In the genomic region with DNA sequence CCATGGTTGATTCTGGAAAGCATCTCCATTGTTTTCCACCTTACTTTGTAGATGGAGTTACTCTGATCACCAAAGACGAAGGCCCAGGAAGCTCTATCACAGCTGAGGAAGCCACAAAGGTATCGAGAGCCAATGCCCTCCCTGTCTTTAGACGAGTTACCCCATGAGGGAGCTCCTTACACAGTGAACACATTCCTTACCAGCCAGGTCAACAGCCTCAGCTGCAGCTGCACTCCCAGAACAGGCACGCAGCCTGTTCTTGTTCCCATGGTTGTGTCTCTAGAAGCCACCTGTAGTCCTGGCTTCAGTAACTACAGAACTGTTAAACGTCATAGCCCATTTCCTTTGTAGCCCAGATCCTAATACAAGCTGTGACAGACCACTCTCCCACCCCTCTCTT, we compare ENCODE assay signal across 26 mouse cellular contexts.
DNase-seq lines count a peak whose midpoint lies in the region; ATAC-seq and TF ChIP-seq lines count a peak whose summit lies in the region.
"Had no signal": no experiment of that assay in that cellular context is flagged by ENCODE, and none has a peak within 500 bp of the region (broad histone marks: within the 10 kb centered on the region; RNA-seq: fewer than 3 reads in every experiment).

No protein-coding gene starts in this region.

- no peak overlapping the region for H3K4me3 ChIP-seq in hindbrain, postnatal 0 days (ENCODE audit: low read length)
- no peak overlapping the region for H3K4me3 ChIP-seq in hindbrain, embryonic 11.5 days (ENCODE audit: low read depth, low read length)
- H3K4me3 ChIP-seq in midbrain, postnatal 0 days (ENCODE audit: low read depth, low read length), result no peak overlapping the region
- no peak overlapping the region for H3K4me3 ChIP-seq in midbrain, embryonic 13.5 days (replicated peaks)
- no peak overlapping the region for H3K4me3 ChIP-seq in lung, embryonic 16.5 days (ENCODE audit: low read length)
- H3K4me3 ChIP-seq: embryonic facial prominence, embryonic 15.5 days; intestine, embryonic 15.5 days; midbrain, embryonic 12.5 days; neural tube, embryonic 12.5 days had no signal

- peak; percentile 30; the same call in 1 of the 2 replicates for TF ChIP-seq CTCF in hindbrain, postnatal 0 days (IDR thresholded peaks at IDR 0.05; ENCODE audit: low read depth)
- peak; percentile 20; the same call in 1 of the 2 replicates for TF ChIP-seq CTCF in midbrain, postnatal 0 days (IDR thresholded peaks at IDR 0.05)

- DNase-seq in hindbrain, postnatal 0 days (ENCODE audit: low spot score), result peak; percentile 29
- DNase-seq in hindbrain, embryonic 11.5 days (ENCODE audit: low spot score), result no peak
- DNase-seq in midbrain, postnatal 0 days (ENCODE audit: low spot score), result peak; percentile 42
- DNase-seq in layer of hippocampus, postnatal 36 days, result no peak
- DNase-seq in gastrocnemius, postnatal 25 days, result no peak
- DNase-seq: adrenal gland, adult 8-10 months; cerebellum, adult 8-10 months; cerebellum, postnatal 36 days; embryo, embryonic 11 days; kidney, adult 8-10 months; kidney, postnatal 4 days; layer of hippocampus, adult 9-11 months; left cerebral cortex, postnatal 4 days; liver, postnatal 0 days; right cerebral cortex, adult 18-20 months; right cerebral cortex, postnatal 4 days; thymus, postnatal 25 days had no signal

- no peaks in the 10 kb centered on the region for H3K27me3 ChIP-seq in hindbrain, postnatal 0 days (ENCODE audit: insufficient read depth, low read length)
- no peaks in the 10 kb centered on the region for H3K27me3 ChIP-seq in hindbrain, embryonic 11.5 days (ENCODE audit: control insufficient read depth, insufficient read depth, low read length)
- H3K27me3 ChIP-seq in midbrain, postnatal 0 days (ENCODE audit: insufficient read depth, low read length), result no peaks in the 10 kb centered on the region
- no peaks in the 10 kb centered on the region for H3K27me3 ChIP-seq in midbrain, embryonic 13.5 days
- no peaks in the 10 kb centered on the region for H3K27me3 ChIP-seq in lung, embryonic 16.5 days (ENCODE audit: control insufficient read depth, insufficient read depth, low read depth, low read length)
- H3K27me3 ChIP-seq: embryonic facial prominence, embryonic 15.5 days; intestine, embryonic 15.5 days; midbrain, embryonic 12.5 days; neural tube, embryonic 12.5 days had no signal

- H3K9ac ChIP-seq in hindbrain, postnatal 0 days (replicated peaks; ENCODE audit: low read length), result no peak overlapping the region
- H3K9ac ChIP-seq in hindbrain, embryonic 11.5 days (ENCODE audit: low read depth, low read length), result no peak overlapping the region
- H3K9ac ChIP-seq in midbrain, postnatal 0 days (replicated peaks; ENCODE audit: low read length, poor library complexity, severe bottlenecking), result no peak overlapping the region
- H3K9ac ChIP-seq in midbrain, embryonic 13.5 days (replicated peaks), result no peak overlapping the region
- no peak overlapping the region for H3K9ac ChIP-seq in lung, embryonic 16.5 days (ENCODE audit: low read length)
- H3K9ac ChIP-seq: embryonic facial prominence, embryonic 15.5 days; hindbrain, embryonic 14.5 days; intestine, embryonic 15.5 days; liver, postnatal 0 days; midbrain, embryonic 12.5 days; neural tube, embryonic 12.5 days had no signal

- H3K4me2 ChIP-seq in hindbrain, postnatal 0 days (ENCODE audit: low read depth, low read length), result no peak overlapping the region
- no peak overlapping the region for H3K4me2 ChIP-seq in hindbrain, embryonic 11.5 days (replicated peaks; ENCODE audit: low read depth, low read length)
- no peak overlapping the region for H3K4me2 ChIP-seq in midbrain, postnatal 0 days (ENCODE audit: low read depth, low read length, poor library complexity, severe bottlenecking)
- H3K4me2 ChIP-seq in midbrain, embryonic 13.5 days (replicated peaks), result no peak overlapping the region
- H3K4me2 ChIP-seq in lung, embryonic 16.5 days (ENCODE audit: low read depth, low read length), result no peak overlapping the region
- H3K4me2 ChIP-seq: embryonic facial prominence, embryonic 15.5 days; hindbrain, embryonic 14.5 days; intestine, embryonic 15.5 days; liver, embryonic 11.5 days; midbrain, embryonic 12.5 days; neural tube, embryonic 12.5 days had no signal

- no peak overlapping the region for H3K27ac ChIP-seq in hindbrain, postnatal 0 days
- H3K27ac ChIP-seq in hindbrain, embryonic 11.5 days (ENCODE audit: low read depth, low read length), result no peak overlapping the region
- no peak overlapping the region for H3K27ac ChIP-seq in midbrain, postnatal 0 days (ENCODE audit: low read depth, low read length)
- no peak overlapping the region for H3K27ac ChIP-seq in midbrain, embryonic 13.5 days
- H3K27ac ChIP-seq in lung, embryonic 16.5 days (ENCODE audit: low read length), result peak overlapping the region; percentile 37; the same call in 1 of the 2 replicates
- H3K27ac ChIP-seq: embryonic facial prominence, embryonic 15.5 days; hindbrain, embryonic 14.5 days; intestine, embryonic 15.5 days; midbrain, embryonic 12.5 days; neural tube, embryonic 12.5 days had no signal

- no peaks in the 10 kb centered on the region for H3K9me3 ChIP-seq in hindbrain, postnatal 0 days (ENCODE audit: low read length)
- no peaks in the 10 kb centered on the region for H3K9me3 ChIP-seq in hindbrain, embryonic 11.5 days (ENCODE audit: control insufficient read depth, low read length)
- no peaks in the 10 kb centered on the region for H3K9me3 ChIP-seq in midbrain, postnatal 0 days (ENCODE audit: low read length)
- no peaks in the 10 kb centered on the region for H3K9me3 ChIP-seq in midbrain, embryonic 13.5 days
- H3K9me3 ChIP-seq in lung, embryonic 16.5 days (ENCODE audit: control insufficient read depth, low read length), result no peaks in the 10 kb centered on the region
- H3K9me3 ChIP-seq: embryonic facial prominence, embryonic 15.5 days; intestine, embryonic 15.5 days; midbrain, embryonic 12.5 days; neural tube, embryonic 12.5 days had no signal

- WGBS in hindbrain, postnatal 0 days, result 63% methylated on average over 5 of the region's 5 CpGs
- 77% methylated on average over 5 of the region's 5 CpGs for WGBS in hindbrain, embryonic 11.5 days
- 78% methylated on average over 5 of the region's 5 CpGs for WGBS in midbrain, postnatal 0 days
- WGBS in midbrain, embryonic 13.5 days, result 81% methylated on average over 5 of the region's 5 CpGs
- 76% methylated on average over 5 of the region's 5 CpGs for WGBS in lung, embryonic 16.5 days

- H3K36me3 ChIP-seq in hindbrain, postnatal 0 days (ENCODE audit: insufficient read depth, low read length), result no peaks in the 10 kb centered on the region
- H3K36me3 ChIP-seq in hindbrain, embryonic 11.5 days (ENCODE audit: control insufficient read depth, insufficient read depth, low read length), result no peaks in the 10 kb centered on the region
- H3K36me3 ChIP-seq in midbrain, postnatal 0 days (ENCODE audit: insufficient read depth, low read length), result no peaks in the 10 kb centered on the region
- H3K36me3 ChIP-seq in midbrain, embryonic 13.5 days, result peaks cover 11% of the 10 kb centered on the region
- H3K36me3 ChIP-seq in lung, embryonic 16.5 days (ENCODE audit: control insufficient read depth, insufficient read depth, low read length), result no peaks in the 10 kb centered on the region; the same call in 1 of the 2 replicates
- H3K36me3 ChIP-seq: embryonic facial prominence, embryonic 15.5 days; intestine, embryonic 15.5 days had no signal

- no peaks in the 10 kb centered on the region for H3K4me1 ChIP-seq in hindbrain, postnatal 0 days (ENCODE audit: insufficient read depth, low read length)
- no peaks in the 10 kb centered on the region for H3K4me1 ChIP-seq in hindbrain, embryonic 11.5 days (replicated peaks; ENCODE audit: control insufficient read depth, insufficient read depth, low read length)
- H3K4me1 ChIP-seq in midbrain, postnatal 0 days (ENCODE audit: insufficient read depth, low read length), result 0 out of 2 replicates have a peak, but pooled peaks cover 4% of the 10 kb centered on the region
- H3K4me1 ChIP-seq in midbrain, embryonic 13.5 days (replicated peaks), result no peaks in the 10 kb centered on the region
- H3K4me1 ChIP-seq in lung, embryonic 16.5 days (replicated peaks; ENCODE audit: control insufficient read depth, insufficient read depth, low read length), result no peaks in the 10 kb centered on the region
- H3K4me1 ChIP-seq: embryonic facial prominence, embryonic 15.5 days; intestine, embryonic 15.5 days; midbrain, embryonic 12.5 days; neural tube, embryonic 12.5 days had no signal

- ATAC-seq in hindbrain, postnatal 0 days, result peak; percentile 40; the same call in 1 of the 2 replicates
- no peak for ATAC-seq in hindbrain, embryonic 11.5 days (ENCODE audit: low FRiP score)
- no peak for ATAC-seq in midbrain, postnatal 0 days (ENCODE audit: low FRiP score)
- no peak for ATAC-seq in midbrain, embryonic 13.5 days
- peak; percentile 47; the same call in 1 of the 2 replicates for ATAC-seq in lung, embryonic 16.5 days (ENCODE audit: low read depth)
- ATAC-seq: activated CD4-positive, CD25-positive, alpha-beta regulatory T cell, adult 4 months; intestine, embryonic 15.5 days; liver, postnatal 0 days had no signal

Comparison
In these comparisons a context has a peak if more than half of its experiments do, and no peak if none do; other contexts are left out.
1. ATAC-seq: peak in hindbrain, postnatal 0 days (single experiment) and lung, embryonic 16.5 days (single experiment); none in hindbrain, embryonic 11.5 days (single experiment), midbrain, postnatal 0 days (single experiment) and midbrain, embryonic 13.5 days (single experiment).
2. DNase-seq: peak in hindbrain, postnatal 0 days (single experiment) and midbrain, postnatal 0 days (single experiment); none in hindbrain, embryonic 11.5 days (single experiment), layer of hippocampus, postnatal 36 days (0 of 2) and gastrocnemius, postnatal 25 days (single experiment).